Mouse (Mus musculus) midbrain, postnatal 0 days (tissue): ENCODE results near the gene Gm20388. TPM values are rescaled to one million over a fixed set of nuclear protein-coding genes. Genes with fewer than 3 reads are reported as not detected.

Source experiments
- ATAC-seq: fragments of 200-750 bp; cut with Nextera tagmentation; 2 replicates; pipeline ENCODE4 v1.8.0; 2017; ENCODE audit warnings: moderate number of reproducible peaks, mild to moderate bottlenecking, moderate TSS enrichment, moderate library complexity; ENCODE audit not compliant: low FRiP score
- DNase-seq: peaks from one replicate; pipeline ENCODE4 v3.0.0-alpha.2; 2015; ENCODE audit warnings: low spot score
- H3K27ac ChIP-seq: fragments of 300-500 bp; sonication (generic); 2 replicates; pipeline ENCODE4 v1.5.1; 2014; ENCODE audit warnings: low read depth, mild to moderate bottlenecking, low read length, mixed read lengths
- H3K27me3 ChIP-seq: fragments of 300-500 bp; sonication (generic); 2 replicates; pipeline ENCODE4 v1.6.1; 2014; ENCODE audit warnings: low read length, control low read depth, mixed read lengths; ENCODE audit not compliant: insufficient read depth
- H3K36me3 ChIP-seq: fragments of 300-500 bp; sonication (generic); 2 replicates; pipeline ENCODE4 v1.6.1; 2014; ENCODE audit warnings: low read length, control low read depth, mixed read lengths; ENCODE audit not compliant: insufficient read depth
- H3K4me1 ChIP-seq: fragments of 300-500 bp; sonication (generic); 2 replicates; pipeline ENCODE4 v1.6.1; 2014; ENCODE audit warnings: mild to moderate bottlenecking, control low read depth, antibody characterized with exemption, low read length, mixed read lengths; ENCODE audit not compliant: insufficient read depth
- H3K4me2 ChIP-seq: fragments of 300-500 bp; sonication (generic); 2 replicates; pipeline ENCODE4 v1.6.1; 2014; ENCODE audit warnings: low read depth, mild to moderate bottlenecking, low read length, mixed read lengths; ENCODE audit not compliant: poor library complexity, severe bottlenecking
- H3K4me3 ChIP-seq: fragments of 300-500 bp; sonication (generic); 2 replicates; pipeline ENCODE4 v1.5.1; 2014; ENCODE audit warnings: low read depth, mild to moderate bottlenecking, low read length, moderate library complexity
- H3K9ac ChIP-seq: fragments of 300-500 bp; sonication (generic); replicated peaks from 2 replicates; pipeline ENCODE4 v1.6.1; 2014; ENCODE audit warnings: mild to moderate bottlenecking, low read length, moderate library complexity, mixed read lengths; ENCODE audit not compliant: poor library complexity, severe bottlenecking
- H3K9me3 ChIP-seq: fragments of 300-500 bp; sonication (generic); 2 replicates; pipeline ENCODE4 v1.6.1; 2016; ENCODE audit warnings: low read length, control low read depth
- CTCF ChIP-seq: IDR thresholded peaks from 2 replicates; pipeline ENCODE4 v1.5.1; 2016; ENCODE audit warnings: antibody characterized with exemption, mild to moderate bottlenecking
- WGBS: fragments of 180-500 bp; shearing (Covaris S2); extraction: QIAGEN DNeasy Blood & Tissue Kit; methylation state at CpG from one replicate; pipeline ENCODE4 v1.1.7; 2014; 5-methylcytosine and 5-hydroxymethylcytosine counted together
- polyA plus RNA-seq: library from polyadenylated mRNA; unstranded; fragments of >200 nt; fragmentation: Nextera tagmentation; extraction: Ambion mirVana; gene quantifications from 2 replicates; pipeline ENCODE4 v1.2.1, GENCODE M21; 2015
- total RNA-seq: library from RNA; depleted of rRNA; stranded (reverse); fragments of >200 nt; gene quantifications from 2 replicates; pipeline ENCODE4 v1.2.3, GENCODE M21; 2014

Gm20388 gene
- total and polyA plus RNA-seq, 2 experiments from 2014 or later: 74.2 TPM; not detected in 1

- no peak overlapping the region for H3K9ac ChIP-seq
These were observed 1974.8 kb downstream of the Gm20388 start for GRCm38 (mm10) chr8:121885433-121885832.

GRCm38 (mm10) chr8:121887547-121887946 lies 1976.9 kb downstream of the Gm20388 start:
- no peak for DNase-seq
- H3K36me3 ChIP-seq: peaks cover 54% of the 10 kb centered on the region
- 68% methylated on average over 1 of the region's 1 CpGs for WGBS

More at GRCm38 (mm10) chr8:121885433-121885832, 1974.8 kb downstream of the Gm20388 start:
- no peak overlapping the region for H3K4me2 ChIP-seq
- no peak for TF ChIP-seq CTCF
- H3K9me3 ChIP-seq: no peaks in the 10 kb centered on the region
- no peaks in the 10 kb centered on the region for H3K27me3 ChIP-seq
- 84% methylated on average over 6 of the region's 6 CpGs for WGBS
- ATAC-seq: no peak
- peaks cover 66% of the 10 kb centered on the region for H3K36me3 ChIP-seq
- DNase-seq: peak; percentile 57
- no peak overlapping the region for H3K4me3 ChIP-seq
- no peaks in the 10 kb centered on the region for H3K4me1 ChIP-seq
- no peak overlapping the region for H3K27ac ChIP-seq

GRCm38 (mm10) chr8:121889317-121889716 lies 1978.7 kb downstream of the Gm20388 start:
- Histone ChIP-seq H3K4me1 (no peaks in the 10 kb centered on the region), H3K4me3 (no peak overlapping the region), H3K9ac (no peak overlapping the region), H3K9me3 (no peaks in the 10 kb centered on the region), H3K27me3 (no peaks in the 10 kb centered on the region), H3K4me2 (no peak overlapping the region), H3K36me3 (peaks cover 50% of the 10 kb centered on the region), H3K27ac (no peak overlapping the region)
- TF ChIP-seq CTCF: no peak
- no peak for ATAC-seq
- 100% methylated on average over 1 of the region's 1 CpGs for WGBS
- DNase-seq: no peak

More at GRCm38 (mm10) chr8:121887547-121887946, 1976.9 kb downstream of the Gm20388 start:
- no peak overlapping the region for H3K9ac ChIP-seq
- no peaks in the 10 kb centered on the region for H3K9me3 ChIP-seq
- no peak overlapping the region for H3K27ac ChIP-seq
- no peak for ATAC-seq
- H3K4me2 ChIP-seq: no peak overlapping the region
- no peak overlapping the region for H3K4me3 ChIP-seq
- H3K27me3 ChIP-seq: no peaks in the 10 kb centered on the region
- no peak for TF ChIP-seq CTCF
- H3K4me1 ChIP-seq: no peaks in the 10 kb centered on the region

GRCm38 (mm10) chr8:121889810-121890785 lies 1979.5 kb downstream of the Gm20388 start:
- no peak for TF ChIP-seq CTCF
- Histone ChIP-seq H3K4me3 (no peak overlapping the region), H3K27me3 (no peaks in the 10 kb centered on the region), H3K4me2 (no peak overlapping the region), H3K9me3 (no peaks in the 10 kb centered on the region), H3K9ac (no peak overlapping the region), H3K27ac (no peak overlapping the region), H3K36me3 (peaks cover 51% of the 10 kb centered on the region), H3K4me1 (no peaks in the 10 kb centered on the region)
- ATAC-seq: no peak
- 83% methylated on average over 15 of the region's 15 CpGs for WGBS
- DNase-seq: no peak

- Histone ChIP-seq H3K4me2 (no peak overlapping the region), H3K4me3 (no peak overlapping the region), H3K27ac (no peak overlapping the region), H3K36me3 (peaks cover 33% of the 10 kb centered on the region), H3K9ac (no peak overlapping the region), H3K9me3 (no peaks in the 10 kb centered on the region), H3K4me1 (peaks cover 5% of the 10 kb centered on the region; the same call in 1 of the 2 replicates), H3K27me3 (no peaks in the 10 kb centered on the region)
- ATAC-seq (no peak), DNase-seq (no peak)
- TF ChIP-seq CTCF: no peak
- WGBS: 72% methylated on average over 5 of the region's 5 CpGs
These were observed 1982.2 kb downstream of the Gm20388 start for GRCm38 (mm10) chr8:121892875-121893274.

GRCm38 (mm10) chr8:121895910-121896309 lies 1985.3 kb downstream of the Gm20388 start:
- no peaks in the 10 kb centered on the region for H3K27me3 ChIP-seq
- peak; percentile 47 for DNase-seq
- H3K36me3 ChIP-seq: peaks cover 24% of the 10 kb centered on the region; the same call in 1 of the 2 replicates
- TF ChIP-seq CTCF: no peak
- peaks cover 13% of the 10 kb centered on the region; the same call in 1 of the 2 replicates for H3K4me1 ChIP-seq
- no peak overlapping the region for H3K27ac ChIP-seq
- no peak overlapping the region for H3K9ac ChIP-seq
- ATAC-seq: no peak
- WGBS: 63% methylated on average over 7 of the region's 7 CpGs
- H3K4me2 ChIP-seq: no peak overlapping the region
- H3K4me3 ChIP-seq: no peak overlapping the region
- H3K9me3 ChIP-seq: no peaks in the 10 kb centered on the region
